ENCODE assay signal across 8 mouse cellular contexts in the genomic region with DNA sequence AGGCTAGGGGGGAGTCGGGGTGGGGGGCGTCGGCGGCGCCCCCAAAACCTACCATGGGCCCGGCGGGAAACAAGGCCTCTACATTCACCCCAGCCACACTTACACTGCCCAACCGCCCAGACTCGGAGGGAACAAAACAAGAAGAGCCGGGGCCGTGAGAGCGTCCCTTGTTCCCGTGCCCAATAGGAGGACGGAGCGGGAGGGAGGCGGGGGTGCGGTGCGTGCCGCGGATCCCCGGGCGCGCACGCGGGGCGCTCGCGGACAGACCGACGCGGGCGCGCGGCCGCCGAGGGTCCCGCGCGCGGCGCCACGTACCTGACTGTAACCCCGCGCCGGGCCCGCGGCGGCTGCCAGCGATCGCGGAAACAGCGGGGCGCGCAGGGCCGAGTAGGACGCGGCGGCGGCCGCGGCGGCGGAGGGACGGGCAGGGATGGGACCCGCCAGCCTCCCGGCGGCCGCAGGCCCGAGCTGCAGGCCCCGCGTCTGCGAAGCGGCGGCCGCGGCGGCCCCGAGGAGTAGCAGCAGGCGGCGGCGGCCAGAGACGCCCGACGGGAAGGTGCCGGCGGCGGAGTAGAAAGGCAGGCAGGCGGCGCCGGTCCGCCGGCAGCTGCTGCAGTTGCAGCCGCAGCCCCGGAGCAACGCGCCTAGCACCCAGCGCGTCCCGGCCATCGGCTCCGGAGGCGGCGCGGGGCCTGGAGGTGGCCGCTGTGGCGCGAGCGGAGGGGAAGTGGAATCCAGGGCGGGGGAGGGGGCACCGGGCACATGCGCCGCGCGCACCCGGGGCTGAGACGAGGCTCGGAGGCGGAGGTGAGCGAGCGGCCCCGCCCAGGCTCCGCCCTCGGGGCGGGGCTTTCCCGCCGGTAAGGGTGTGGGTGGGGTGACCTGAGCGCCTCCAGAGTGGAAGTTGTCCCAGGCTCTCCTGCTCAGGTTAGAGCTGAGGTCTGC. TPM values are rescaled to one million over a fixed set of nuclear protein-coding genes. Genes with fewer than 3 reads are reported as not detected.
DNase-seq lines count a peak whose midpoint lies in the region; ATAC-seq and TF ChIP-seq lines count a peak whose summit lies in the region.

A gene (minus strand): TSS at position 729 of the 945 bp plus-strand sequence.

- H3K4me3 ChIP-seq in embryonic facial prominence, embryonic 13.5 days: peak within 1 kb of the TSS; percentile 94
- H3K4me3 ChIP-seq in heart, adult 2 months: peak within 1 kb of the TSS; percentile 83
- H3K4me3 ChIP-seq in limb, embryonic 14.5 days (replicated peaks; ENCODE audit: low read length): peak within 1 kb of the TSS; percentile 95
- H3K4me3 ChIP-seq in midbrain, postnatal 0 days (ENCODE audit: low read depth, low read length): peak within 1 kb of the TSS; percentile 97

- peak within 1 kb of the TSS; percentile 97 for H3K27ac ChIP-seq in embryonic facial prominence, embryonic 13.5 days
- peak within 1 kb of the TSS; percentile 90 for H3K27ac ChIP-seq in heart, adult 2 months
- peak within 1 kb of the TSS; percentile 93 for H3K27ac ChIP-seq in limb, embryonic 14.5 days (replicated peaks; ENCODE audit: low read depth, low read length)
- H3K27ac ChIP-seq in midbrain, postnatal 0 days (ENCODE audit: low read depth, low read length): peak within 1 kb of the TSS; percentile 93

- peak within 1 kb of the TSS; percentile 99 for H3K9ac ChIP-seq in embryonic facial prominence, embryonic 13.5 days
- H3K9ac ChIP-seq in heart, adult 2 months (ENCODE audit: low read depth, low read length): peak within 1 kb of the TSS; percentile 96
- H3K9ac ChIP-seq in limb, embryonic 14.5 days (ENCODE audit: low read depth, low read length, severe bottlenecking): peak within 1 kb of the TSS; percentile 99
- peak within 1 kb of the TSS; percentile 98 for H3K9ac ChIP-seq in midbrain, postnatal 0 days (replicated peaks; ENCODE audit: low read length, poor library complexity, severe bottlenecking)

- TF ChIP-seq EP300 in heart, adult 2 months (IDR thresholded peaks at IDR 0.05; ENCODE audit: insufficient read depth, low read depth, low read length): no peak

- intact Hi-C loops in heart, adult 2 months (cut with DNase I): loop anchor here (1.0 to 5.0 kb wide), 3 partner anchors 45 to 108 kb away; a partner anchor contains a TSS

- peak within 1 kb of the TSS; percentile 82 for H3K4me2 ChIP-seq in embryonic facial prominence, embryonic 13.5 days
- peak within 1 kb of the TSS; percentile 81 for H3K4me2 ChIP-seq in limb, embryonic 14.5 days (replicated peaks; ENCODE audit: low read depth, low read length, severe bottlenecking)
- H3K4me2 ChIP-seq in midbrain, postnatal 0 days (ENCODE audit: low read depth, low read length, poor library complexity, severe bottlenecking): peak within 1 kb of the TSS; percentile 85

- TF ChIP-seq POLR2A in heart, adult 2 months (IDR thresholded peaks at IDR 0.05; ENCODE audit: insufficient read depth, low read depth, low read length): 0 out of 2 replicates have a peak, but pooled peaks have one; percentile 38
- TF ChIP-seq POLR2A in limb, embryonic 14.5 days (IDR thresholded peaks at IDR 0.05; ENCODE audit: borderline replicate concordance, extremely low read depth, insufficient read depth, insufficient read length): peak; percentile 73

- no peaks in the 10 kb centered on the region for H3K9me3 ChIP-seq in embryonic facial prominence, embryonic 13.5 days
- H3K9me3 ChIP-seq in limb, embryonic 14.5 days (ENCODE audit: control insufficient read depth, low read length): no peaks in the 10 kb centered on the region
- H3K9me3 ChIP-seq in midbrain, postnatal 0 days (ENCODE audit: low read length): no peaks in the 10 kb centered on the region

- 0 out of 2 replicates have a peak, but pooled peaks cover 2% of the 10 kb centered on the region for H3K79me2 ChIP-seq in heart, adult 2 months (replicated peaks; ENCODE audit: control insufficient read depth, insufficient read depth, low read length)

- peak; percentile 92 for ATAC-seq in embryonic facial prominence, embryonic 13.5 days (ENCODE audit: insufficient number of reproducible peaks, insufficient read depth, low FRiP score, low TSS enrichment, low read depth)
- peak; percentile 89 for ATAC-seq in limb, embryonic 14.5 days (ENCODE audit: low FRiP score, low read depth)
- peak; percentile 93 for ATAC-seq in midbrain, postnatal 0 days (ENCODE audit: low FRiP score)

- peaks cover 14% of the 10 kb centered on the region for H3K36me3 ChIP-seq in embryonic facial prominence, embryonic 13.5 days
- peaks cover 5% of the 10 kb centered on the region for H3K36me3 ChIP-seq in heart, adult 2 months (ENCODE audit: control insufficient read depth, insufficient read depth, low read length)
- peaks cover 19% of the 10 kb centered on the region for H3K36me3 ChIP-seq in limb, embryonic 14.5 days (ENCODE audit: control insufficient read depth, insufficient read depth, low read length)
- H3K36me3 ChIP-seq in midbrain, postnatal 0 days (ENCODE audit: insufficient read depth, low read length): no peaks in the 10 kb centered on the region

- DNase-seq in 3134 (ENCODE audit: extremely low read depth, insufficient read length, low spot score): peak; percentile 90
- DNase-seq in adrenal gland, postnatal 36 days: peak; percentile 96 to 98
- peak; percentile 92 to 94 for DNase-seq in heart, adult 2 months
- DNase-seq in kidney, adult 9 months: peak; percentile 96
- peak; percentile 88 for DNase-seq in limb, embryonic 14.5 days (ENCODE audit: low spot score)
- DNase-seq in midbrain, postnatal 0 days (ENCODE audit: low spot score): peak; percentile 90
- DNase-seq in spleen, postnatal 14 days (ENCODE audit: low spot score in 2 of 2): peak; percentile 80 to 84

- peaks cover 14% of the 10 kb centered on the region for H3K4me1 ChIP-seq in embryonic facial prominence, embryonic 13.5 days
- H3K4me1 ChIP-seq in heart, adult 2 months (ENCODE audit: control insufficient read depth, insufficient read depth, low read length): no peaks in the 10 kb centered on the region; the same call in 1 of the 2 replicates
- peaks cover 15% of the 10 kb centered on the region for H3K4me1 ChIP-seq in limb, embryonic 14.5 days (ENCODE audit: control insufficient read depth, insufficient read depth, low read length)
- H3K4me1 ChIP-seq in midbrain, postnatal 0 days (ENCODE audit: insufficient read depth, low read length): peaks cover 5% of the 10 kb centered on the region; the same call in 1 of the 2 replicates

- WGBS in embryonic facial prominence, embryonic 13.5 days: under 1% methylated on average over 96 of the region's 127 CpGs
- WGBS in heart, adult 2 months: under 1% methylated on average over 113 of the region's 127 CpGs
- WGBS in limb, embryonic 14.5 days: 5% methylated on average over 43 of the region's 127 CpGs
- WGBS in midbrain, postnatal 0 days: under 1% methylated on average over 124 of the region's 127 CpGs

- H3K27me3 ChIP-seq in embryonic facial prominence, embryonic 13.5 days: no peaks in the 10 kb centered on the region
- no peaks in the 10 kb centered on the region for H3K27me3 ChIP-seq in heart, adult 2 months (ENCODE audit: control insufficient read depth, insufficient read depth, low read length)
- no peaks in the 10 kb centered on the region for H3K27me3 ChIP-seq in limb, embryonic 14.5 days (ENCODE audit: control insufficient read depth, insufficient read depth, low read length)
- no peaks in the 10 kb centered on the region for H3K27me3 ChIP-seq in midbrain, postnatal 0 days (ENCODE audit: insufficient read depth, low read length)

- TF ChIP-seq CTCF in heart, adult 2 months (IDR thresholded peaks at IDR 0.05): no peak
- no peak for TF ChIP-seq CTCF in midbrain, postnatal 0 days (IDR thresholded peaks at IDR 0.05)

RNA-seq across cellular contexts. Expression of the gene that starts here (rescaled TPM):
- 100 to 1,000 TPM; 120 to 151 TPM for total RNA-seq in adrenal gland, postnatal 36 days (2021)
- polyA plus RNA-seq in embryonic facial prominence, embryonic 13.5 days (2015; fragmentation: Nextera tagmentation; extraction: Ambion mirVana): 55.3 and 58.9 TPM in 2 replicates
- total RNA-seq in heart, adult 2 months (2021): 100 to 1,000 TPM; 187 to 211 TPM
- 63.6 and 111 TPM in 2 replicates for polyA plus RNA-seq in heart, adult 2 months (2012; rRNA removed)
- polyA plus RNA-seq in limb, embryonic 14.5 days (2012; rRNA removed): 46.4 and 55.3 TPM in 2 replicates
- polyA plus RNA-seq in limb, embryonic 14.5 days (2014; fragmentation: Nextera tagmentation; extraction: Ambion mirVana): 63.2 and 63.9 TPM in 2 replicates
- 58.0 and 60.3 TPM in 2 replicates for total RNA-seq in midbrain, postnatal 0 days (2014; rRNA removed)
- polyA plus RNA-seq in midbrain, postnatal 0 days (2015; fragmentation: Nextera tagmentation; extraction: Ambion mirVana): 54.1 and 54.6 TPM in 2 replicates

Comparison
In these comparisons a context has a peak if more than half of its experiments do, and no peak if none do; other contexts are left out.
1. Peak in every context shown above with its lines: DNase-seq, ATAC-seq, H3K4me3 ChIP-seq and H3K27ac ChIP-seq.